Mouse (Mus musculus): Measurements from ENCODE around the gene Nfkb2.

DNA sequence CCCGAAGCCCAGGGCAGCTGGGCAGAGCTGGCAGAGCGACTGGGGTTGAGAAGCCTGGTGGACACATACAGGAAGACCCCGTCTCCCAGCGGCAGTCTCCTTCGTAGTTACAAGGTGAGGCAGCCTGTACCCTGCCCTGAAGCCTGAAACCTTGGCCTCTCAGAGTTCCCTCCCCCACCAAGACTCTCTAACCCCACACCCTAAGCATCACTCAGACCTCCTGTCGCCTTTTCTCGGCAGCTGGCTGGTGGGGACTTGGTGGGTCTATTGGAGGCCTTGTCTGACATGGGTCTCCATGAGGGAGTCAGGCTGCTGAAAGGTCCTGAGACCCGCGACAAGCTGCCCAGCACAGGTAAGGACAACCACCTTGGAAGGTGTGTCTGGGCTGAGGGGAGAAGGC lies 7.2 kb downstream of the Nfkb2 start:
- no peak for TF ChIP-seq CTCF (IDR thresholded peaks at IDR 0.05; ENCODE audit: borderline replicate concordance, insufficient read depth, low read depth, low read length)
- TF ChIP-seq POLR2A (IDR thresholded peaks at IDR 0.05; ENCODE audit: borderline replicate concordance, insufficient read depth, low read length): no peak
